Mouse (Mus musculus): ENCODE measurements around the gene Coq8b. TPM values are rescaled to one million over a fixed set of nuclear protein-coding genes. Genes with fewer than 3 reads are reported as not detected.

Coq8b gene
- total and polyA plus RNA-seq, 2 experiments: 11.9 to 35.2 TPM

DNA sequence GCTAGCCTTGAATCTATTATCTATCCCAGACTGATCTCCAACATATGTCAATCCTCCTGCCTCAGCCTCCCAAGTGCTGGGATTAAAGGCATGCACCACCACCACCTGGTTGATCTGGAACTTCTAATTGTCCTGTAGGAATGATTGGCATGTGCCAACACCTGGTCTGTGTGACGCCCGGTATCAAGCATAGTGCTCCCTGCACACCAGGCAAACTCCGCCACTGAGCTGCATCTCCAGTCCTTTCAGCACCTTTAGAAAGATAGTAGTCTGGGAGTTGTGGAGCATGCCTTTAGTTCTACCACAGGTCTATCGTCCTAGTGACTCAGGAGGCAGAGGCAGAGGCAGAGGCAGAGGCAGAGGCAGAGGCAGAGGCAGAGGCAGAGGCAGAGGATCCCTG lies 67.5 kb downstream of the Coq8b start:
- TF ChIP-seq CTCF (IDR thresholded peaks at IDR 0.05; ENCODE audit: low read depth, low read length) (no peak), POLR2A (IDR thresholded peaks at IDR 0.05; ENCODE audit: extremely low read depth, insufficient read depth, low read length) (no peak)
- no peak for DNase-seq (ENCODE audit: extremely low read depth, low read depth, low spot score)
- WGBS: 81% methylated on average over 4 of the region's 4 CpGs

GRCm38 (mm10) chr7:27300801-27301200 lies 68.0 kb downstream of the Coq8b start:
- DNase-seq (ENCODE audit: extremely low read depth, low read depth, low spot score): no peak
- 76% methylated on average over 5 of the region's 5 CpGs for WGBS
- no peak overlapping the region for H3K27ac ChIP-seq (replicated peaks; ENCODE audit: insufficient read depth, low read depth, low read length)
- no peaks in the 10 kb centered on the region for H3K4me1 ChIP-seq (ENCODE audit: control insufficient read depth, insufficient read depth, low read length)
- no peak overlapping the region for H3K9ac ChIP-seq (ENCODE audit: low read depth, low read length)
- H3K36me3 ChIP-seq (ENCODE audit: control insufficient read depth, insufficient read depth, low read length): no peaks in the 10 kb centered on the region
- H3K4me3 ChIP-seq (ENCODE audit: insufficient read depth, low read depth, low read length): no peak overlapping the region
- H3K27me3 ChIP-seq (ENCODE audit: control insufficient read depth, insufficient read depth, low read length): no peaks in the 10 kb centered on the region
- TF ChIP-seq POLR2A (IDR thresholded peaks at IDR 0.05; ENCODE audit: extremely low read depth, insufficient read depth, low read length) (no peak), CTCF (IDR thresholded peaks at IDR 0.05; ENCODE audit: low read depth, low read length) (no peak)
- no peaks in the 10 kb centered on the region for H3K79me2 ChIP-seq (ENCODE audit: control insufficient read depth, insufficient read depth, low read length)

More for the DNA sequence above, 67.5 kb downstream of the Coq8b start:
- H3K9ac ChIP-seq (ENCODE audit: low read depth, low read length): no peak overlapping the region
- H3K4me1 ChIP-seq (ENCODE audit: control insufficient read depth, insufficient read depth, low read length): no peaks in the 10 kb centered on the region
- no peak overlapping the region for H3K27ac ChIP-seq (replicated peaks; ENCODE audit: insufficient read depth, low read depth, low read length)
- no peaks in the 10 kb centered on the region for H3K36me3 ChIP-seq (ENCODE audit: control insufficient read depth, insufficient read depth, low read length)
- H3K4me3 ChIP-seq (ENCODE audit: insufficient read depth, low read depth, low read length): no peak overlapping the region
- no peaks in the 10 kb centered on the region for H3K79me2 ChIP-seq (ENCODE audit: control insufficient read depth, insufficient read depth, low read length)
- no peaks in the 10 kb centered on the region for H3K27me3 ChIP-seq (ENCODE audit: control insufficient read depth, insufficient read depth, low read length)

- peak; percentile 99 for TF ChIP-seq CTCF (IDR thresholded peaks at IDR 0.05; ENCODE audit: low read depth, low read length)
- no peak for TF ChIP-seq POLR2A (IDR thresholded peaks at IDR 0.05; ENCODE audit: extremely low read depth, insufficient read depth, low read length)
- Histone ChIP-seq H3K4me1 (ENCODE audit: control insufficient read depth, insufficient read depth, low read length) (no peaks in the 10 kb centered on the region), H3K36me3 (ENCODE audit: control insufficient read depth, insufficient read depth, low read length) (no peaks in the 10 kb centered on the region), H3K79me2 (ENCODE audit: control insufficient read depth, insufficient read depth, low read length) (no peaks in the 10 kb centered on the region), H3K27me3 (ENCODE audit: control insufficient read depth, insufficient read depth, low read length) (no peaks in the 10 kb centered on the region), H3K27ac (replicated peaks; ENCODE audit: insufficient read depth, low read depth, low read length) (no peak overlapping the region), H3K4me3 (ENCODE audit: insufficient read depth, low read depth, low read length) (no peak overlapping the region; the same call in 1 of the 2 replicates), H3K9ac (ENCODE audit: low read depth, low read length) (no peak overlapping the region)
- WGBS: 8% methylated on average over 11 of the region's 11 CpGs
- peak; percentile 35 for DNase-seq (ENCODE audit: extremely low read depth, low read depth, low spot score)
Observed at GRCm38 (mm10) chr7:27302172-27302571, 69.3 kb downstream of the Coq8b start.

GRCm38 (mm10) chr7:27305091-27305730 lies 72.4 kb downstream of the Coq8b start:
- 83% methylated on average over 17 of the region's 17 CpGs for WGBS
- TF ChIP-seq POLR2A (IDR thresholded peaks at IDR 0.05; ENCODE audit: extremely low read depth, insufficient read depth, low read length): no peak

DNA sequence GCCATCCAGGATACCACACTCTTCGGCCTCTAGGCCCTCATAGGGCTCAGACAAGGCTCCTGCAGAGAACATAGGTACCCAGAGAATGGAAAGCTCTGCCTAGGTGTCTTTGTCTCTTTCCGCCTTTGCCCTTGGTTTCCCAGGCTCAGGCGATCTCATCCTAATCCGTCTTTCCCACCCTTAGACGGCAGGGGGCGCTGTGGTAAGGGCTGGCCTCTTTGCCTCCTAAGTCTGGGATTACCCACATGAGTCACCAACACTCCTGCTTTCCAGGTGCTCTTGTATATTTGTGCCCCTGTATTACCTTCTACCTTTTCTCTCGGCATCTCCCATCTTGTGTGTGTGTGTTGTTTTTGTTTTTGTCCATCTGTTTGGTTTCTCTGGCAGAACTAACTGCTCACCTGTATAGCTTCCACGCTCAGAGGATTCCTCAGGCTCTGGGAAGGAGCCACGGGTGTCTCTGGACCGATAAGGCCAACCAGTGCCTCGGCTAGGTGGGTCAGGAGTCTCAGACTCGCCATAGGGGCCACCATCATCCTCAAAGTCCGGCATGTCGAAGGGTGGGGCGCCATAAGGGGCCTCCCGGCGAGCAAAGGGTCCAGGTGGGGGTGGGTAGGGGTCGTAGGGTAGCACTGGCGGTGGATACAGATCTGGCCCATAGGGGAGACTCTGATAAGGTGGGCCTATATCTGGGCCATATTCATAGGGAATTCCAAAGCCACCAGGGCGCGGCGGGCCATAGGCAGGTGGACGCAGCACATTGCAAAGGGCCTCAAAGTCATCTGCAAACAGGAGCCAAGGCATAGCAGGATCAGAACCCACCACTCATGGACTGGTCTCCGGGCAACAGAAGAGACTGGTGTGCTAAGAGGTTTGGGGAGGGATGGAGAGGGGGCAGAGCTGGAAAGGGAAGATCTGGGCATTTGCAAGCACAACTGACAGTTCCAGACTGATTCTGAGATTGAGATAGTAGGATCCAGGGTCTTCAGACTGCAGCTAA lies 73.6 kb downstream of the Coq8b start:
- WGBS: 77% methylated on average over 24 of the region's 24 CpGs
- DNase-seq (ENCODE audit: extremely low read depth, low read depth, low spot score): no peak
- H3K36me3 ChIP-seq (ENCODE audit: control insufficient read depth, insufficient read depth, low read length): no peaks in the 10 kb centered on the region
- no peak overlapping the region for H3K4me3 ChIP-seq (ENCODE audit: insufficient read depth, low read depth, low read length)
- no peaks in the 10 kb centered on the region for H3K79me2 ChIP-seq (ENCODE audit: control insufficient read depth, insufficient read depth, low read length)
- H3K4me1 ChIP-seq (ENCODE audit: control insufficient read depth, insufficient read depth, low read length): peaks cover 2% of the 10 kb centered on the region; the same call in 1 of the 2 replicates
- H3K27me3 ChIP-seq (ENCODE audit: control insufficient read depth, insufficient read depth, low read length): no peaks in the 10 kb centered on the region; the same call in 1 of the 2 replicates
- no peak overlapping the region for H3K27ac ChIP-seq (replicated peaks; ENCODE audit: insufficient read depth, low read depth, low read length)
- H3K9ac ChIP-seq (ENCODE audit: low read depth, low read length): no peak overlapping the region
- TF ChIP-seq CTCF (IDR thresholded peaks at IDR 0.05; ENCODE audit: low read depth, low read length): peak; percentile 75
- TF ChIP-seq POLR2A (IDR thresholded peaks at IDR 0.05; ENCODE audit: extremely low read depth, insufficient read depth, low read length): no peak

More at GRCm38 (mm10) chr7:27305091-27305730, 72.4 kb downstream of the Coq8b start:
- Histone ChIP-seq H3K36me3 (ENCODE audit: control insufficient read depth, insufficient read depth, low read length) (no peaks in the 10 kb centered on the region), H3K9ac (ENCODE audit: low read depth, low read length) (no peak overlapping the region), H3K79me2 (ENCODE audit: control insufficient read depth, insufficient read depth, low read length) (no peaks in the 10 kb centered on the region), H3K27me3 (ENCODE audit: control insufficient read depth, insufficient read depth, low read length) (no peaks in the 10 kb centered on the region; the same call in 1 of the 2 replicates), H3K27ac (replicated peaks; ENCODE audit: insufficient read depth, low read depth, low read length) (no peak overlapping the region), H3K4me1 (ENCODE audit: control insufficient read depth, insufficient read depth, low read length) (no peaks in the 10 kb centered on the region), H3K4me3 (ENCODE audit: insufficient read depth, low read depth, low read length) (no peak overlapping the region)
- DNase-seq (ENCODE audit: extremely low read depth, low read depth, low spot score): no peak

Measured in liver, adult 2 months (tissue).